Mouse (Mus musculus) thymus, adult 2 months (tissue): ENCODE results near the gene Dtx1. TPM values are rescaled to one million over a fixed set of nuclear protein-coding genes. Genes with fewer than 3 reads are reported as not detected.
A peak's percentile ranks its signal among the peaks of the same experiment; 100 is the strongest.

Source experiments
- DNase-seq: peaks from one replicate; pipeline ENCODE4 v3.0.0; 2021
- H3K27ac ChIP-seq: fragments of 200-500 bp; 2 replicates; pipeline ENCODE4 v1.5.1; 2012; ENCODE audit warnings: low read length, control low read depth; ENCODE audit not compliant: control insufficient read depth, insufficient read depth
- H3K27me3 ChIP-seq: fragments of 200-500 bp; 2 replicates; pipeline ENCODE4 v1.6.1; 2012; ENCODE audit warnings: mild to moderate bottlenecking, low read length, moderate library complexity, mixed read lengths; ENCODE audit not compliant: control insufficient read depth, insufficient read depth
- H3K36me3 ChIP-seq: fragments of 200-500 bp; 2 replicates; pipeline ENCODE4 v1.6.1; 2012; ENCODE audit warnings: mild to moderate bottlenecking, low read length, moderate library complexity; ENCODE audit not compliant: control insufficient read depth, insufficient read depth
- H3K4me1 ChIP-seq: fragments of 200-500 bp; replicated peaks from 2 replicates; pipeline ENCODE4 v1.6.1; 2012; ENCODE audit warnings: low read length; ENCODE audit not compliant: control insufficient read depth, insufficient read depth
- H3K4me3 ChIP-seq: fragments of 200-500 bp; 2 replicates; pipeline ENCODE4 v1.5.1; 2012; ENCODE audit warnings: mild to moderate bottlenecking, low read length, control low read depth, moderate library complexity; ENCODE audit not compliant: control insufficient read depth, insufficient read depth
- CTCF ChIP-seq: fragments of 200-500 bp; IDR thresholded peaks from 2 replicates; pipeline ENCODE4 v1.5.1; 2012; ENCODE audit warnings: mild to moderate bottlenecking, control low read depth, low read length, moderate library complexity, borderline replicate concordance; ENCODE audit not compliant: control insufficient read depth, poor library complexity, insufficient read depth; ENCODE audit errors: extremely low read depth
- POLR2A ChIP-seq: fragments of 200-500 bp; IDR thresholded peaks from 2 replicates; pipeline ENCODE4 v1.6.1; 2012; ENCODE audit warnings: mild to moderate bottlenecking, low read length, control low read depth, moderate library complexity; ENCODE audit not compliant: control insufficient read depth, poor library complexity, insufficient read depth; ENCODE audit errors: extremely low read depth
- WGBS: fragments of 180-500 bp; shearing (Covaris S2); methylation state at CpG from one replicate; pipeline ENCODE4 v1.1.7; 2018; 5-methylcytosine and 5-hydroxymethylcytosine counted together
- polyA plus RNA-seq: library from polyadenylated mRNA; depleted of rRNA; stranded (reverse); fragments of >200 nt; gene quantifications from 2 replicates; pipeline ENCODE4 v1.2.3, GENCODE M21; 2012

The Dtx1 gene
- polyA plus RNA-seq, 1 experiment: 66.6 TPM

- H3K4me3 ChIP-seq: peak overlapping the region; percentile 24
- H3K27ac ChIP-seq: no peak overlapping the region
These were observed 17.6 kb downstream of the Dtx1 start for GRCm38 (mm10) chr5:120693931-120694694.

GRCm38 (mm10) chr5:120692034-120692433 lies 19.7 kb downstream of the Dtx1 start:
- no peaks in the 10 kb centered on the region for H3K36me3 ChIP-seq
- H3K4me1 ChIP-seq: peaks cover 44% of the 10 kb centered on the region
- H3K4me3 ChIP-seq: no peak overlapping the region
- peaks cover 7% of the 10 kb centered on the region for H3K27me3 ChIP-seq
- DNase-seq: no peak
- 94% methylated on average over 19 of the region's 19 CpGs for WGBS
- H3K27ac ChIP-seq: no peak overlapping the region
- no peak for TF ChIP-seq POLR2A
- no peak for TF ChIP-seq CTCF

More at GRCm38 (mm10) chr5:120693931-120694694, 17.6 kb downstream of the Dtx1 start:
- WGBS: 29% methylated on average over 38 of the region's 38 CpGs
- TF ChIP-seq POLR2A (no peak), CTCF (no peak)
- no peak for DNase-seq
- Histone ChIP-seq H3K4me1 (peaks cover 30% of the 10 kb centered on the region), H3K36me3 (no peaks in the 10 kb centered on the region), H3K27me3 (peaks cover 7% of the 10 kb centered on the region)

- Histone ChIP-seq H3K4me3 (no peak overlapping the region), H3K36me3 (no peaks in the 10 kb centered on the region), H3K27ac (no peak overlapping the region), H3K27me3 (peaks cover 7% of the 10 kb centered on the region), H3K4me1 (peaks cover 55% of the 10 kb centered on the region)
- TF ChIP-seq CTCF (no peak), POLR2A (no peak)
- WGBS: 82% methylated on average over 4 of the region's 4 CpGs
- DNase-seq: no peak
These were observed 21.3 kb downstream of the Dtx1 start for GRCm38 (mm10) chr5:120690417-120690816.

GRCm38 (mm10) chr5:120688434-120688833 lies 23.3 kb downstream of the Dtx1 start:
- peak; percentile 68 for DNase-seq
- H3K36me3 ChIP-seq: no peaks in the 10 kb centered on the region
- 1% methylated on average over 4 of the region's 4 CpGs for WGBS
- no peak overlapping the region for H3K27ac ChIP-seq
- TF ChIP-seq POLR2A: no peak
- no peak for TF ChIP-seq CTCF
- H3K4me1 ChIP-seq: peaks cover 64% of the 10 kb centered on the region
- no peak overlapping the region for H3K4me3 ChIP-seq
- H3K27me3 ChIP-seq: no peaks in the 10 kb centered on the region

GRCm38 (mm10) chr5:120687897-120688296 lies 23.8 kb downstream of the Dtx1 start:
- 65% methylated on average over 5 of the region's 5 CpGs for WGBS
- DNase-seq: no peak
- H3K4me1 ChIP-seq: peaks cover 70% of the 10 kb centered on the region
- H3K36me3 ChIP-seq: no peaks in the 10 kb centered on the region
- H3K4me3 ChIP-seq: no peak overlapping the region
- H3K27me3 ChIP-seq: no peaks in the 10 kb centered on the region
- no peak for TF ChIP-seq POLR2A
- TF ChIP-seq CTCF: no peak
- no peak overlapping the region for H3K27ac ChIP-seq

- Histone ChIP-seq H3K4me1 (peaks cover 74% of the 10 kb centered on the region), H3K36me3 (no peaks in the 10 kb centered on the region), H3K27ac (no peak overlapping the region), H3K27me3 (no peaks in the 10 kb centered on the region), H3K4me3 (no peak overlapping the region)
- no peak for DNase-seq
- WGBS: 69% methylated on average over 3 of the region's 3 CpGs
- TF ChIP-seq CTCF: no peak
- no peak for TF ChIP-seq POLR2A
These were observed 24.3 kb downstream of the Dtx1 start for GRCm38 (mm10) chr5:120687484-120687851.
